ENCODE assay signal across 8 mouse cellular contexts in the genomic region with DNA sequence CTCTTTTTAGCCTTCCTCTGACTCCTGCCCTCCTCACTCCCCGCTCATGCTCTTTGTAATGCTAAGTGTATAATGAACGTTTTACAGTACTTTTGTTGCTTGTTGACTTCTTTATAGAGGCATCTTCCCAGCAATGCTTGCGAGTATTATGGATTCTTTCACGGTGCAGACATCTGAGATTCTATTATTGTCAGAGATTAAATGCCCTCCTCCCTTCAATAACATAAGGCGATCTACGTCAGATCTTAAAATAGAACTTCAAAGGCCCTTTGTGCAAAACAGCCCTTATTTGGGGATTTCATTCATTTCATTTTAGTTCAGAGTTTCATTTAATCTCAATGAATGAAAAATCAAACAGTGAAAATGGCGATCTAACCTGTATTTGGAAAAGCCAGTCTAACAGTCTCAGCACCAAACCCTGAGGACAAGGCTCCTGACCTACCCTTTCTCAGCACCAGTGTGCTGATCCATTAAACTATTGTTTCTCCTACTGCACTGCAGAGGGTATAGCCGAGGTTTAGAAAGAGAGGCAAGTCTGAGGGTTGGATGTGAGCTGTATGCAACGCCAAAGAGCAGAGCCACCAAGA.
DNase-seq lines count a peak whose midpoint lies in the region; ATAC-seq and TF ChIP-seq lines count a peak whose summit lies in the region.

No protein-coding gene starts in this region.

- no peaks in the 10 kb centered on the region for H3K27me3 ChIP-seq in kidney, adult 2 months (replicated peaks; ENCODE audit: control insufficient read depth, insufficient read depth, low read length)
- H3K27me3 ChIP-seq in forebrain, postnatal 0 days (ENCODE audit: insufficient read depth, low read length), result no peaks in the 10 kb centered on the region

- TF ChIP-seq CTCF in kidney, adult 2 months (conservative IDR thresholded peaks at IDR 0.05; ENCODE audit: insufficient read depth, insufficient read length, low read depth, low read length), result no peak
- TF ChIP-seq CTCF in forebrain, postnatal 0 days (IDR thresholded peaks at IDR 0.05; ENCODE audit: low read depth), result no peak

- ATAC-seq in forebrain, postnatal 0 days, result peak; percentile 52

- 4% methylated on average over 9 of the region's 9 CpGs for WGBS in kidney, adult 2 months
- under 1% methylated on average over 9 of the region's 9 CpGs for WGBS in forebrain, postnatal 0 days

- peaks cover 8% of the 10 kb centered on the region for H3K4me1 ChIP-seq in kidney, adult 2 months (ENCODE audit: control insufficient read depth, insufficient read depth, low read length)
- peaks cover 8% of the 10 kb centered on the region for H3K4me1 ChIP-seq in forebrain, postnatal 0 days (ENCODE audit: insufficient read depth)

- peak overlapping the region; percentile 51 for H3K4me2 ChIP-seq in forebrain, postnatal 0 days (ENCODE audit: low read depth)

- no peaks in the 10 kb centered on the region for H3K9me3 ChIP-seq in forebrain, postnatal 0 days (ENCODE audit: low read length)

- H3K9ac ChIP-seq in forebrain, postnatal 0 days, result peak overlapping the region; percentile 74

- peak overlapping the region; percentile 65 for H3K4me3 ChIP-seq in kidney, adult 2 months (ENCODE audit: insufficient read depth, low read depth, low read length)
- H3K4me3 ChIP-seq in forebrain, postnatal 0 days (ENCODE audit: low read depth, low read length), result peak overlapping the region; percentile 47

- TF ChIP-seq POLR2A in kidney, adult 2 months (IDR thresholded peaks at IDR 0.05; ENCODE audit: low read depth, low read length), result no peak

- DNase-seq in kidney, adult 2 months, result no peak
- no peak for DNase-seq in kidney, postnatal 14 days
- DNase-seq in ZHBTc4 (ENCODE audit: low read depth, low spot score), result peak; percentile 13
- no peak for DNase-seq in forebrain, postnatal 0 days
- peak; percentile 1 for DNase-seq in lung, postnatal 36 days
- DNase-seq in urinary bladder, postnatal 14 days (ENCODE audit: low spot score), result no peak
- no peak for DNase-seq in thymus, postnatal 0 days (ENCODE audit: low spot score)
- no peak for DNase-seq in frontal cortex, postnatal 10 days (ENCODE audit: low spot score in 2 of 2)

- H3K36me3 ChIP-seq in kidney, adult 2 months (ENCODE audit: control insufficient read depth, insufficient read depth, low read length), result no peaks in the 10 kb centered on the region
- H3K36me3 ChIP-seq in forebrain, postnatal 0 days (ENCODE audit: insufficient read depth), result no peaks in the 10 kb centered on the region

- H3K27ac ChIP-seq in kidney, adult 2 months (ENCODE audit: insufficient read depth, low read depth, low read length), result 0 out of 2 replicates have a peak overlapping the region, but pooled peaks have one; percentile 2
- peak overlapping the region; percentile 98 for H3K27ac ChIP-seq in forebrain, postnatal 0 days (ENCODE audit: low read depth, low read length)

Comparison
In these comparisons a context has a peak if more than half of its experiments do, and no peak if none do; other contexts are left out.
1. DNase-seq: peak in ZHBTc4 (single experiment) and lung, postnatal 36 days (single experiment); none in kidney, adult 2 months (single experiment), kidney, postnatal 14 days (single experiment), forebrain, postnatal 0 days (single experiment), urinary bladder, postnatal 14 days (single experiment), thymus, postnatal 0 days (single experiment) and frontal cortex, postnatal 10 days (0 of 2).